Mouse (Mus musculus) spleen, adult 2 months (tissue): ENCODE measurements at regions not wholly inside any gene's neighbourhood (a gene's known extent, or its start where the extent isn't known, plus 50 kb on each side); places are given as distances from the start of the nearest gene placed in this dataset.

ENCODE experiments used
- DNase-seq, 2 experiments: peaks; one replicate each; pipeline versions ENCODE4 v3.0.0 to v3.0.0-alpha.2; 2012 to 2021; ENCODE audit warnings: low spot score in 2 of 2, low read depth in 1 of 2
- H3K27ac ChIP-seq: fragments of 200-500 bp; 2 replicates; pipeline ENCODE4 v1.5.1; 2012; ENCODE audit warnings: low read length, inconsistent platforms; ENCODE audit not compliant: insufficient read depth
- H3K27me3 ChIP-seq: fragments of 200-500 bp; 2 replicates; pipeline ENCODE4 v1.6.1; 2012; ENCODE audit warnings: mild to moderate bottlenecking, moderate library complexity, low read length, inconsistent platforms; ENCODE audit not compliant: control insufficient read depth, insufficient read depth
- H3K36me3 ChIP-seq: fragments of 200-500 bp; 2 replicates; pipeline ENCODE4 v1.6.1; 2012; ENCODE audit warnings: mild to moderate bottlenecking, low read length, inconsistent platforms; ENCODE audit not compliant: control insufficient read depth, insufficient read depth
- H3K4me1 ChIP-seq: fragments of 200-500 bp; 2 replicates; pipeline ENCODE4 v1.6.1; 2011; ENCODE audit warnings: inconsistent platforms; ENCODE audit not compliant: control insufficient read depth, insufficient read depth, insufficient read length
- H3K4me3 ChIP-seq: fragments of 200-500 bp; 2 replicates; pipeline ENCODE4 v1.5.1; 2011; ENCODE audit warnings: mild to moderate bottlenecking, inconsistent platforms; ENCODE audit not compliant: insufficient read depth, insufficient read length; ENCODE audit errors: extremely low read depth
- CTCF ChIP-seq: fragments of 200-500 bp; IDR thresholded peaks from 2 replicates; pipeline ENCODE4 v1.5.1; 2011; ENCODE audit warnings: mild to moderate bottlenecking, inconsistent platforms; ENCODE audit not compliant: insufficient read depth, insufficient read length, insufficient replicate concordance; ENCODE audit errors: extremely low read depth
- POLR2A ChIP-seq: fragments of 200-500 bp; IDR thresholded peaks from 2 replicates; pipeline ENCODE4 v1.6.1; 2011; ENCODE audit warnings: low read depth, low read length, inconsistent platforms
- WGBS: fragments of 180-500 bp; shearing (Covaris S2); methylation state at CpG from one replicate; pipeline ENCODE4 v1.1.7; 2018; 5-methylcytosine and 5-hydroxymethylcytosine counted together

DNA sequence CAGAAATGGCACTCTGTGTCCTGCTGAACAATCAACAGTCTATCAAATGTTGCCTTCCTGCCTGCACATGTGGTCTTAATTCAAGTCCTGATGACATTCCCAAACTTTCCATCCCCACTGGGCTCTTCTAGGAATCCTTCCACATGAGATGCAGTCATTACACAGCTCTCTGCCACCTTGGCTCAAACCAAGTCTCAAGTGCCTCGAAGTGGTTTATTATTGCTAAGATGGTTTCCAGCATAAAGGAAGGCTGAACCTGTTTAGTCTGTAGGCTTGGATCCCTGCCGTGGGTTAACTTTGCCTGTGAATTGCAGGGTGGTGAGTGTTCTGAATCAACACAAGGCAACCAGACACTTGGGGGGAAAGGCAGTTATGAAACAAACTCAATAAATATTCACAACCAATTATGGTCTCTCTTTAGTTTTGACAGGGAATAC lies 293.4 kb upstream of the Acvr2a start:
- no peak for TF ChIP-seq POLR2A
- TF ChIP-seq CTCF: no peak
- WGBS: 88% methylated on average over 2 of the region's 2 CpGs
- Histone ChIP-seq H3K36me3 (no peaks in the 10 kb centered on the region), H3K4me3 (no peak overlapping the region), H3K27me3 (no peaks in the 10 kb centered on the region), H3K4me1 (no peaks in the 10 kb centered on the region), H3K27ac (no peak overlapping the region)
- no peak for DNase-seq

DNA sequence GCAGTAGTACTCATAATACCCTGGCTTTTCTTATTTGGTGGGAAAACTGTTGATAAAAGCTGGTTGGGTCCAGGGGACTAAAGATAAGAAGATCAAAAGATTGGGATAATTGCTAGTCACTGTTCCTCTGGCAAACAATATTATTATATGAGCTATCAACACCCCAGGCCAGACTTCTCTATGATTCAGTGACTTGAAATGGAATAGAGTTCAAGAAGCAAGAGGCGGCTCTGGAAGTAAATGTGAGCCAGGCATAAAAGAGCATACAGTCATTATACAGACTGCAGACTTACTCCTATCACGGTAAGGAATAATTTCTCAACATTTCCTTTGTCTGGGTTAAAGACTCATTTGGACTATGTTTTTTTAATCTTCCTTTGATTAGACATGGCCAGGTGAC lies 278.5 kb upstream of the Acvr2a start:
- no peak for DNase-seq
- TF ChIP-seq POLR2A (no peak), CTCF (no peak)
- no peaks in the 10 kb centered on the region for H3K27me3 ChIP-seq
- H3K4me3 ChIP-seq: no peak overlapping the region
- WGBS: 90% methylated on average over 2 of the region's 2 CpGs
- no peak overlapping the region for H3K27ac ChIP-seq
- H3K36me3 ChIP-seq: no peaks in the 10 kb centered on the region
- no peaks in the 10 kb centered on the region for H3K4me1 ChIP-seq

DNA sequence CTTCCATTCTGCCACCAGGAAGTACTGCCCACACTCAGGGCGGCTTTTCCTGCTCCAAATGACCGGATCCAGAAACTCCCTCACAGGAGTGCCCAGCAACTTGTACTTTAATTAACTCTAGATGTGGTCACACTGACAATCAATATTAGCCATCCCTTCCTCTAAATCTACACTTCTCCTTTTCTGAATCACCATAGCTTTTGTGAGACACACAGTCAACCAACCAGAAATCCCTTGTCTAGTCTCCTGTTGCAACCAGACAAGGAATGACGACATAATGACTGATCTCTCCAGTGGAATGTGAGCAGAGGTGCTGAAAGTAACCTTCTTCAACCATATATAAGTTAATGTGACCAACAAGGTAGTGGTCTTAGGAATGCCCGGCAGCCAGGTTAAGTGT lies 277.0 kb upstream of the Acvr2a start:
- no peak for DNase-seq
- 74% methylated on average over 4 of the region's 4 CpGs for WGBS
- no peak for TF ChIP-seq CTCF
- TF ChIP-seq POLR2A: no peak
- Histone ChIP-seq H3K27ac (no peak overlapping the region), H3K27me3 (no peaks in the 10 kb centered on the region), H3K4me3 (no peak overlapping the region), H3K36me3 (no peaks in the 10 kb centered on the region), H3K4me1 (no peaks in the 10 kb centered on the region)

DNA sequence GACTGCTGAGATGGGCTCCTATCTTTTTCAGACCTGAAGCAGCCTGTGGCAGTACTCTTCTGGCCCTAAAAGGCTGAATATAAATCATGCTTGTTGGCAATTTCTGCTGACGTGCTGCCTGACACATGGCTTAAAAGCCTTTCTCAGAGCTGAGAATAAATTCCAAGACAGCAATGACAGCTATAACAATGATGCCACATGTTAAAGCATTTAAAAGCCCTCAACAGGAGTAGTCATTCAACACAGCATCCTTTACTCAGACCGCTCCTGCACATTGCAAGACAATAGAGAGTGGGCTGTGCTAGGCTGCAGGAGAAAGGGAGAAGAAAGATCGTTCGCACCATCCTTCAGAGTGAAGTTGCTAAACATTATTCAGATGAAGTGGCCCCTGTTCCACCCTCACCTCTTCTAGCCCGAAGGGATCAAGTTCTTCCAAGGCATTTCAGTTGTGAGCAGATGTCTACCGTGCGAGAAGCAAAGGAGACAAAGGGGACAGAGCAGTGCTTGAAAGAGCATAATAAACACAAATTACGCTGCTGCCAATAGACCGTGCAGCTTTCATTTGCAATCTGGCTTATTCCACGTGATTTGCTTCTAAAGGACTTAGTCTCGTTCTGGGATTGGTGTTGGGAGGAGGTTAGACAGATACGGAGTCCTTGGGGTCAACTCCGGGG lies 275.1 kb upstream of the Acvr2a start:
- Histone ChIP-seq H3K36me3 (no peaks in the 10 kb centered on the region), H3K4me3 (no peak overlapping the region), H3K27me3 (no peaks in the 10 kb centered on the region), H3K27ac (no peak overlapping the region), H3K4me1 (no peaks in the 10 kb centered on the region)
- no peak for DNase-seq
- WGBS: 88% methylated on average over 13 of the region's 13 CpGs
- TF ChIP-seq POLR2A (no peak), CTCF (no peak)

DNA sequence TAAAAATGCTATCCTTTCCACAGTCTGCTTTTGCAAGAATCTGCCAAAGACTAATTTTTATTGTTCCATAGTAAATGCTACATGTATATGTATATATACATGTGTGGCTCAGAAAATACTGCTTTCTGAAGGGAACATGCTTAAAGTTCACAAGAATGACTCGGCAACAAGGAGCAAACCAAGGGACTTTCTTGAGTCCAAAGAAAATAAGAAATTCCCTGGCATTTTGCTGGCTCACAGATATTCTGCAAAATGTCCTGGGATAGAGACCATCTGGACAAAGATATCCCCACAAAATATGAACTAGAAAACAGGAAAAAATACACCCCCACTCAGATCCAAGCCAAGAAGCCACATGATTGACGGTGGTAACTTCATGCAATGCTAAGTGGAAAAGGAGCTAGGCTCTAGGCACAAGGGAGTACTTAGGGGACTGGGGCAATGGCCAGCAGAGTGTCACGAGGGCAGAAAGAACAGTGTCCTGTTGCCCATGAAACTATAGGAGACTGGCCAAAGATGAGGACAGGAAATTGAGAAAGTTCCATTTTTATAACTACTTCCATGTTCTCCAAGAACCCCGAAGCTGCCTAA lies 274.3 kb upstream of the Acvr2a start:
- no peak for DNase-seq
- WGBS: 63% methylated on average over 4 of the region's 4 CpGs

DNA sequence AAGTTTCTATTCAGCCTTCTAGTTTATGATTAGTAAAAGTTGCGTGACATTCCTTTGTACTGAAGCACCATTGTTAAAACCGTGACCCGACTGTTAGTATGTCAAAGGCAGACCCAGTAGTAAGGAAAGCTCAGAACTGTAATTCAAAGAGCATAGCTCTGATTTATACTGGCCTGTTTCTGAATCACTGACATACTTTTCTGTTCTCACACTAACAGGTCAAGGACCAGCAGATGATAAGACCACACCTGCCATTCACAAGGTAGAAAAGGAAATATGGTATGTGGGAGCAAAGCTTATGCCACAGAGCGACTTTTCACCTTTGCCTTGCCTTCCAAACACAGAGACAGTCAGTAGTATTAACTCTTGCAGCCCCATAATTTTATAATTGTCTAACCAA lies 269.5 kb upstream of the Acvr2a start:
- Histone ChIP-seq H3K4me3 (no peak overlapping the region), H3K36me3 (no peaks in the 10 kb centered on the region), H3K27ac (no peak overlapping the region), H3K4me1 (no peaks in the 10 kb centered on the region), H3K27me3 (no peaks in the 10 kb centered on the region)
- WGBS: 92% methylated on average over 4 of the region's 4 CpGs
- no peak for DNase-seq
- TF ChIP-seq CTCF: no peak
- TF ChIP-seq POLR2A: no peak

More for the DNA sequence above, 274.3 kb upstream of the Acvr2a start:
- H3K36me3 ChIP-seq: no peaks in the 10 kb centered on the region
- no peak overlapping the region for H3K4me3 ChIP-seq
- H3K27ac ChIP-seq: no peak overlapping the region
- no peaks in the 10 kb centered on the region for H3K27me3 ChIP-seq
- H3K4me1 ChIP-seq: no peaks in the 10 kb centered on the region
- TF ChIP-seq POLR2A: no peak

DNA sequence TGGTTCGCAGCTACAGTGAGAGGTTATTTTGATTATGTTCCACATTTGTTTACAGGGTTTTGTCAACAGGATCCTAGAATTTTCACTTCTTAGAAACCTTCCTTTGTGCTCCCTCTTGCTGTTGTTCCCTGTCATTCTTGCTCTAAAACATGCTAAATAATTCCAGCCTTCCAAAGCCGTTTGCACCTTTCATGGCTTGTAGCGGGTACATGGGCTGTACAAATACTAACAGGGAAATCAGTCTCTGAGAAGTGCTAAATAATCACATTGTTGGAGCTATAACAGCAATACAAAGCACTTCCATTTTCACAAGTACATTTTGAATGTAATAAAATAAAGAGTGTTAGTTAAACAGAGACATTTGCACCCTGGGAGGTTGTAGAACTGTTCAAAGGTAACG lies 268.8 kb upstream of the Acvr2a start:
- Histone ChIP-seq H3K36me3 (no peaks in the 10 kb centered on the region), H3K27ac (no peak overlapping the region), H3K27me3 (no peaks in the 10 kb centered on the region), H3K4me1 (no peaks in the 10 kb centered on the region), H3K4me3 (no peak overlapping the region)
- DNase-seq: no peak
- no peak for TF ChIP-seq POLR2A
- no peak for TF ChIP-seq CTCF
- WGBS: 90% methylated on average over 4 of the region's 4 CpGs

DNA sequence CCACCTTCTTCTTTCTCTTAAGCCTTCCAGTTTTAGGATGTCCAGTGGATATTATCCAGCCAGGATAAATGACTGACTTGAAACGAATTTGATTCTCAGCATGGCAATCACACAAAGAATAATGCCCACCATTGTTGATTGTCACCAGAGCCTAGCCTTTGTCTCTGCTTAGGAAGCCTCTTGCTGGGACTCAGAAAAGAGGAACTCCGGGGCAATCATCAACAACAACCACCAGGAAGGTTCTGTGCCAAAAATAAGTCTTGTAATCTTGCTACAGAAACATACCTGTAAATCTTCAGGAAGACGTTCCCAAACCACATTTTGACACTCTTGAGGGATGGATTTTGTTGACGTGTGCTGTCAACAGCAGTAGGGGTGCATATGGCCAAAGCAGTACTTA lies 268.2 kb upstream of the Acvr2a start:
- DNase-seq: no peak
- 36% methylated on average over 4 of the region's 4 CpGs for WGBS
- Histone ChIP-seq H3K4me3 (no peak overlapping the region), H3K4me1 (no peaks in the 10 kb centered on the region), H3K27me3 (no peaks in the 10 kb centered on the region), H3K36me3 (no peaks in the 10 kb centered on the region), H3K27ac (no peak overlapping the region)
- TF ChIP-seq CTCF (no peak), POLR2A (no peak)
